Mouse (Mus musculus) neural tube, embryonic 15.5 days (tissue): ENCODE measurements around the gene Atp5h. TPM values are rescaled to one million over a fixed set of nuclear protein-coding genes. Genes with fewer than 3 reads are reported as not detected.
"Not testable (repeated sequence)": the region's sequence is repeated elsewhere in the genome, so short reads cannot be mapped to it uniquely, and the experiment has no call there.

Experiments used
- ATAC-seq: fragments of 200-750 bp; cut with Nextera tagmentation; 2 replicates; pipeline ENCODE4 v1.8.0; 2017; ENCODE audit warnings: mild to moderate bottlenecking, moderate TSS enrichment, moderate library complexity; ENCODE audit not compliant: low FRiP score
- H3K27ac ChIP-seq: fragments of 300-500 bp; sonication (generic); replicated peaks from 2 replicates; pipeline ENCODE4 v1.5.1; 2015; ENCODE audit warnings: mild to moderate bottlenecking, inconsistent platforms
- H3K27me3 ChIP-seq: fragments of 300-500 bp; sonication (generic); replicated peaks from 2 replicates; pipeline ENCODE4 v1.6.1; 2015; ENCODE audit warnings: inconsistent platforms
- H3K36me3 ChIP-seq: fragments of 300-500 bp; sonication (generic); 2 replicates; pipeline ENCODE4 v1.6.1; 2015; ENCODE audit warnings: inconsistent platforms
- H3K4me1 ChIP-seq: fragments of 300-500 bp; sonication (generic); 2 replicates; pipeline ENCODE4 v1.6.1; 2015; ENCODE audit warnings: inconsistent platforms
- H3K4me2 ChIP-seq: fragments of 300-500 bp; sonication (generic); 2 replicates; pipeline ENCODE4 v1.6.1; 2015; ENCODE audit warnings: inconsistent platforms, mild to moderate bottlenecking, moderate library complexity
- H3K4me3 ChIP-seq: fragments of 300-500 bp; sonication (generic); replicated peaks from 2 replicates; pipeline ENCODE4 v1.5.1; 2015; ENCODE audit warnings: mild to moderate bottlenecking, inconsistent platforms
- H3K9ac ChIP-seq: fragments of 300-500 bp; sonication (generic); replicated peaks from 2 replicates; pipeline ENCODE4 v1.6.1; 2015; ENCODE audit warnings: mild to moderate bottlenecking, inconsistent platforms
- H3K9me3 ChIP-seq: fragments of 300-500 bp; sonication (generic); replicated peaks from 2 replicates; pipeline ENCODE4 v1.6.1; 2016; ENCODE audit warnings: inconsistent platforms
- WGBS: fragments of 180-500 bp; shearing (Covaris S2); methylation state at CpG from one replicate; pipeline ENCODE4 v1.1.7; 2015; ENCODE audit warnings: mixed read lengths; 5-methylcytosine and 5-hydroxymethylcytosine counted together
- polyA plus RNA-seq: library from polyadenylated mRNA; unstranded; fragments of >200 nt; fragmentation: Nextera tagmentation; extraction: Ambion mirVana; gene quantifications from 2 replicates; pipeline ENCODE4 v1.2.1, GENCODE M21; 2015

The Atp5h gene
- polyA plus RNA-seq, 1 experiment from 2014 or later: 1,025 TPM

- Histone ChIP-seq H3K4me2 (no peak overlapping the region), H3K4me1 (peaks cover 9% of the 10 kb centered on the region), H3K4me3 (no peak overlapping the region), H3K36me3 (peaks cover 61% of the 10 kb centered on the region), H3K9ac (no peak overlapping the region), H3K9me3 (no peaks in the 10 kb centered on the region), H3K27ac (no peak overlapping the region), H3K27me3 (no peaks in the 10 kb centered on the region)
- WGBS: 92% methylated on average over 7 of the region's 7 CpGs
- no peak for ATAC-seq
Observed at GRCm38 (mm10) chr11:115391358-115391757, 28.4 kb downstream of the Atp5h start.

GRCm38 (mm10) chr11:115386859-115387258 is 32.9 kb downstream of the Atp5h start:
- H3K9ac ChIP-seq, H3K4me3 ChIP-seq, H3K4me2 ChIP-seq, H3K27ac ChIP-seq, H3K27me3 ChIP-seq, ATAC-seq, H3K9me3 ChIP-seq: not testable (repeated sequence)
- H3K4me1 ChIP-seq: peaks cover 44% of the 10 kb centered on the region
- peaks cover 18% of the 10 kb centered on the region for H3K36me3 ChIP-seq
- 89% methylated on average over 3 of the region's 3 CpGs for WGBS

DNA sequence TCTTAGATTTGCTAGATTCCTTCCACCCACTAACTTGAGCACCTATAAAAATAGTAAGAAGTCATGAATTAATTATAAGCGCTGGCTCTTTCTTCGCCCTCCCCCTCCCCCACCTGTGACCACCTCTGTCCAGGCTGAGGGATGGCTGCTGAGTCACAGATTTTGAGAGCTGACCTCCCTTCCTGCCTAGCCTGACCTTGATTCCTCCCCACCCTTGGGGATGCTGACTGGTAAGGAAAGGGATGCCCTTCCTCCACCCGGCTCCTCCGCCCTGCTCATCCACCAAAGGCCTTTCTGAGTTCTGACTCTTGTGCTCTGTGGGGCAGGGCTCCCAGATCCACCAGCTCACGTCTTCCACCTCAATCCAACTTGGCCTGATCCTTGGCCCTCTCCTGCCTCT is 35.2 kb downstream of the Atp5h start:
- no peak overlapping the region for H3K4me3 ChIP-seq
- peak overlapping the region; percentile 95; the same call in 1 of the 2 replicates for H3K27ac ChIP-seq
- no peaks in the 10 kb centered on the region for H3K27me3 ChIP-seq
- no peaks in the 10 kb centered on the region for H3K9me3 ChIP-seq
- peak overlapping the region; percentile 88 for H3K4me2 ChIP-seq
- no peak for ATAC-seq
- WGBS: 74% methylated on average over 5 of the region's 5 CpGs
- H3K4me1 ChIP-seq: peaks cover 49% of the 10 kb centered on the region
- peak overlapping the region; percentile 23; the same call in 1 of the 2 replicates for H3K9ac ChIP-seq
- no peaks in the 10 kb centered on the region for H3K36me3 ChIP-seq

GRCm38 (mm10) chr11:115383701-115384474 is 35.9 kb downstream of the Atp5h start:
- H3K9ac ChIP-seq: peak overlapping the region; percentile 90
- H3K27me3 ChIP-seq: no peaks in the 10 kb centered on the region
- peak overlapping the region; percentile 95 for H3K27ac ChIP-seq
- ATAC-seq: no peak
- peak overlapping the region; percentile 88 for H3K4me2 ChIP-seq
- H3K4me3 ChIP-seq: peak overlapping the region; percentile 72
- H3K4me1 ChIP-seq: peaks cover 49% of the 10 kb centered on the region
- WGBS: 34% methylated on average over 16 of the region's 16 CpGs
- no peaks in the 10 kb centered on the region for H3K36me3 ChIP-seq
- no peaks in the 10 kb centered on the region for H3K9me3 ChIP-seq

GRCm38 (mm10) chr11:115382891-115383290 is 36.9 kb downstream of the Atp5h start:
- WGBS: 12% methylated on average over 5 of the region's 5 CpGs
- no peak for ATAC-seq
- H3K36me3 ChIP-seq: no peaks in the 10 kb centered on the region
- H3K9me3 ChIP-seq: no peaks in the 10 kb centered on the region
- peak overlapping the region; percentile 90 for H3K9ac ChIP-seq
- peak overlapping the region; percentile 72 for H3K4me3 ChIP-seq
- H3K4me1 ChIP-seq: peaks cover 49% of the 10 kb centered on the region
- peak overlapping the region; percentile 88 for H3K4me2 ChIP-seq
- peak overlapping the region; percentile 95 for H3K27ac ChIP-seq
- H3K27me3 ChIP-seq: no peaks in the 10 kb centered on the region

GRCm38 (mm10) chr11:115381743-115382539 is 37.8 kb downstream of the Atp5h start, which contains the start of gene Cdr2l:
Gene Cdr2l, plus strand, starts transcription at chr11:115381916.
- Histone ChIP-seq H3K36me3 (no peaks in the 10 kb centered on the region), H3K9me3 (no peaks in the 10 kb centered on the region), H3K4me3 (peak within 1 kb of the TSS; percentile 72), H3K27ac (peak within 1 kb of the TSS; percentile 95), H3K27me3 (no peaks in the 10 kb centered on the region), H3K9ac (peak within 1 kb of the TSS; percentile 90), H3K4me1 (peaks cover 45% of the 10 kb centered on the region), H3K4me2 (peak within 1 kb of the TSS; percentile 88)
- under 1% methylated on average over 73 of the region's 76 CpGs for WGBS
- ATAC-seq: peak; percentile 90

DNA sequence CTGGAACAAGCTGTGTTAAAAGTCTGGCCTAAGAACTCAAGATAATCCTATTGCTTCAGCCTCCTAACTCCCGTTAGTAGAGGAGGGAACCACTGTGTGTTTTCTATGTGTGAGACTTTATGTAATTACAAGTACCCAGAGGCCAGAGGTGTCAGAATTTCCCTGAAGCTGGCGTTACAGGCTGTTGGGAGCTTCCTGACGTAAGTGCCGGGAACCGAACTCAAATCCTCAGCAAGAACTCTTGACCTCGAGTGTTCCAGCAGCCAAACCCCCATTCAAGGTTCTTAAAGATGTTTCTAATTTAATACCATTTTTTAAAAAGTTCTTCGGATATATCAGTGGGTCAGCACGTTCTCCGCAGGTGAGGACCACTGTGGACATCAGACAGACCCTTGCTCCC is 38.5 kb downstream of the Atp5h start:
- Histone ChIP-seq H3K9me3 (no peaks in the 10 kb centered on the region), H3K9ac (no peak overlapping the region)
- 17% methylated on average over 9 of the region's 9 CpGs for WGBS

DNA sequence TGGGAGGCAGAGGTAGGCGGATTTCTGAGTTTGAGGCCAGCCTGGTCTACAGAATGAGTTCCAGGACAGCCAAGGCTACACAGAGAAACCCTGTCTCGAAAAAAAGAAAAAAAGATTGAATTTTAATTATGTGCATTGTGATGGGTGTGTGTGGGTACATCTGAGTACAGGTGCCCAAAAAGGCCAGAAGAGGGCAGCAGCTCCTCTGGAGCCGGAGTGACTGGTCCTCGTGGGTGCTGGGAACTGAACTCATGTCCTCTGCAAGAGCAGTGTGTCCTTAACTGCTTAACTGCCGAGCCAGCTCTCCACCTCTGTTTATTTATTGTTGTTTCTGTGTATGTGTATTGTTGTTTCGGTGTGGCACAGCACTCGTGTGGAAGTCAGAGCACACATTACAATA is 41.9 kb downstream of the Atp5h start:
- ATAC-seq: no peak
- Histone ChIP-seq H3K4me1 (peaks cover 27% of the 10 kb centered on the region), H3K4me2 (no peak overlapping the region), H3K9ac (no peak overlapping the region), H3K27me3 (peaks cover 18% of the 10 kb centered on the region), H3K36me3 (no peaks in the 10 kb centered on the region), H3K9me3 (no peaks in the 10 kb centered on the region), H3K4me3 (no peak overlapping the region), H3K27ac (no peak overlapping the region)
- WGBS: 90% methylated on average over 7 of the region's 7 CpGs

More for the DNA sequence above, 38.5 kb downstream of the Atp5h start:
- Histone ChIP-seq H3K27me3 (0 out of 2 replicates have a peak, but pooled peaks cover 3% of the 10 kb centered on the region), H3K4me2 (peak overlapping the region; percentile 88), H3K36me3 (no peaks in the 10 kb centered on the region), H3K27ac (0 out of 2 replicates have a peak overlapping the region, but pooled peaks have one; percentile 10), H3K4me1 (peaks cover 40% of the 10 kb centered on the region), H3K4me3 (peak overlapping the region; percentile 72)
- no peak for ATAC-seq

GRCm38 (mm10) chr11:115377254-115377653 is 42.5 kb downstream of the Atp5h start:
- Histone ChIP-seq H3K4me2 (no peak overlapping the region), H3K9ac (no peak overlapping the region), H3K27me3 (peaks cover 18% of the 10 kb centered on the region), H3K9me3 (no peaks in the 10 kb centered on the region), H3K4me3 (no peak overlapping the region), H3K27ac (no peak overlapping the region), H3K4me1 (peaks cover 22% of the 10 kb centered on the region), H3K36me3 (no peaks in the 10 kb centered on the region)
- ATAC-seq: no peak
- 88% methylated on average over 4 of the region's 4 CpGs for WGBS

- WGBS: 61% methylated on average over 7 of the region's 7 CpGs
Observed at GRCm38 (mm10) chr11:115376722-115377121, 43.0 kb downstream of the Atp5h start.

GRCm38 (mm10) chr11:115374695-115375425 is 44.9 kb downstream of the Atp5h start:
- H3K9ac ChIP-seq: peak overlapping the region; percentile 59
- no peak for ATAC-seq
- H3K9me3 ChIP-seq: no peaks in the 10 kb centered on the region
- no peaks in the 10 kb centered on the region for H3K36me3 ChIP-seq
- H3K4me3 ChIP-seq: peak overlapping the region; percentile 47
- peak overlapping the region; percentile 83 for H3K4me2 ChIP-seq
- peak overlapping the region; percentile 78 for H3K27ac ChIP-seq
- H3K4me1 ChIP-seq: peaks cover 17% of the 10 kb centered on the region
- 68% methylated on average over 12 of the region's 12 CpGs for whole genome bisulfite sequencing
- H3K27me3 ChIP-seq: peaks cover 18% of the 10 kb centered on the region

More at GRCm38 (mm10) chr11:115376722-115377121, 43.0 kb downstream of the Atp5h start:
- H3K4me2 ChIP-seq: no peak overlapping the region
- peaks cover 18% of the 10 kb centered on the region for H3K27me3 ChIP-seq
- no peaks in the 10 kb centered on the region for H3K36me3 ChIP-seq
- no peak overlapping the region for H3K9ac ChIP-seq
- no peaks in the 10 kb centered on the region for H3K9me3 ChIP-seq
- no peak for ATAC-seq
- no peak overlapping the region for H3K4me3 ChIP-seq
- no peak overlapping the region for H3K27ac ChIP-seq
- H3K4me1 ChIP-seq: peaks cover 22% of the 10 kb centered on the region
